Mouse (Mus musculus) embryo, embryonic 10 days (tissue): ENCODE data around the gene Abcg5.

ENCODE experiments used
- DNase-seq: peaks from one replicate; pipeline ENCODE4 v3.0.0-alpha.2; 2015; ENCODE audit warnings: low spot score

Abcg5 gene

DNA sequence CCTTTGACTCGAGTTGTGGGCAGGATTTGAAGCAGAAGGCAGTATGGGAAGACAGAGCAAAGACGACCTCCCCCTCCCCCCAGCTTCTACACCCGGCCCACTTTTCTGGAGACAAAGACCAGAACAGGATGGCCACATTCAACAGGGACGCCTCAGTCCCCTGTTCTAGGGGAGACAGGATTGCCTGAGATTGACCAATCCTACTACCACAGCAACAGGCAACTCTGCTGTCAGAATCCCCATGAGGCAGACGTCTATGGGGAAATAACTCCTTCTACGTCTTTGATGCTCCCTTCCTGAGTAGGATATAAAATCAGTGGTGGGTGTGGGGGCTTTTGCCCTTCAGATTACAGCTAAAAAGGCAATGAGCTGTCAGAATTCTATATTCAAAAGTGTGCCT is 1.5 kb upstream of the Abcg5 start:
- DNase-seq, result no peak

DNA sequence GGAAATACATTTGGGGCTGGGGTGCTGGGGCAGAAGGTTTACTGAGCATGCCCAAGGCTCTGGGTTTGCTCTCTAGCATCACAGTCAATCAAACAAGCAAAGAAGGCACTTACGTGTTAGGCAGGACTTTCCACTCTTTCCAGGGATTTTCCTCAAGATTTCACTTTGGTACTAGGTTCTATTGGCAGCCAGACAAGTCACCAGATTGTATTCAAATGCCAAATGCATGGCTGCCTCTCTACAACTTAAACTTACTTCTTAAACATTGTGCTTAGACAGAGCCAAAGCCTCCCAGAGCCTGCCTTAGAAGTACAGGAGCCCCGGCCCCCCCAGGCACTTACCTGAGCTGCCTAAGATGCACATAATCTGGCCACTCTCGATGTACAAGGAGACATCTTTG is 1.1 kb downstream of the Abcg5 start:
- no peak for DNase-seq

DNA sequence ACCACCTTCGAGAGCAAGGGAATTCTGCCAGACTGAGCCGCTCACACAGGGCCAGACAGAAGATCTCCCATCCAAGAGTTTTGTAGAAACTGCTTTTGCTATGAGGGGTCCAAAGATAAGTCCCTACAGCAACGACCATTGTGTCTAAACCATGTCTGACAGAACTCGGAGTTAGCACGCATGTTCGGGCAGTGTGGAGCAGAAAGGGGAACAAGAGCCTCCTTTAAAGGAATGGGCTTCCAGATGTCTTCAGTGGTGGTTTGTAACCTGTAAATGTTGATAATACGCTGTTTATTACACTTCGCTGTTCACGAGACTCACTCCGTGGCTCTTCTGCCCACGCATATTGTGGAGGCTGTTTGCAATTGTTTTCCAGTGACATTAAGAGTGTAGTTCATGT is 5.2 kb downstream of the Abcg5 start:
- DNase-seq, result no peak

DNA sequence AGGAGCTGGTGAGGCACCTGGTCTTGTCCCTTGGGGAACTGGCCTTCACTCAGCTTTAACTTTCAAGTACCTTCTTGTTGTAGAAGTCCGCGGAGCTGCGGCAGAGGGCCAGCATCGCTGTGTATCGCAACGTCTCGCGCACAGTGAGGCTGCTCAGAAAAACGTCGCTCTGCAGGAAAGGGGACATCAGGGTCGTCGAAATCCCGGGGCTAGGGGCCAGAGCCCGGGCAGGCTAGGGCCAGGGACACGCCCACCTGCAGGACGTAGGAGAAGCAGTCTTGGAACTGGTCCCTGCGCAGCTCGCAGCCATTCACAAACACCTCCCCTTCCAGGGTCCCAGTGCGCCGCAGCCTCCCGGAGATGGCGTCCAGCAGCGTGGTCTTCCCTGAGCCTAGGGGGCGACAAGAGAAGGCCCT is 6.9 kb downstream of the Abcg5 start, which contains the start of gene Abcg8:
Abcg8 (plus strand) TSS at position 352 of the 416 bp plus-strand sequence.
- DNase-seq, result peak; percentile 72

- no peak for DNase-seq
Observed at GRCm38 (mm10) chr17:84675204-84675603, 7.6 kb downstream of the Abcg5 start.

- no peak for DNase-seq
Observed at GRCm38 (mm10) chr17:84674048-84674447, 8.8 kb downstream of the Abcg5 start.

DNA sequence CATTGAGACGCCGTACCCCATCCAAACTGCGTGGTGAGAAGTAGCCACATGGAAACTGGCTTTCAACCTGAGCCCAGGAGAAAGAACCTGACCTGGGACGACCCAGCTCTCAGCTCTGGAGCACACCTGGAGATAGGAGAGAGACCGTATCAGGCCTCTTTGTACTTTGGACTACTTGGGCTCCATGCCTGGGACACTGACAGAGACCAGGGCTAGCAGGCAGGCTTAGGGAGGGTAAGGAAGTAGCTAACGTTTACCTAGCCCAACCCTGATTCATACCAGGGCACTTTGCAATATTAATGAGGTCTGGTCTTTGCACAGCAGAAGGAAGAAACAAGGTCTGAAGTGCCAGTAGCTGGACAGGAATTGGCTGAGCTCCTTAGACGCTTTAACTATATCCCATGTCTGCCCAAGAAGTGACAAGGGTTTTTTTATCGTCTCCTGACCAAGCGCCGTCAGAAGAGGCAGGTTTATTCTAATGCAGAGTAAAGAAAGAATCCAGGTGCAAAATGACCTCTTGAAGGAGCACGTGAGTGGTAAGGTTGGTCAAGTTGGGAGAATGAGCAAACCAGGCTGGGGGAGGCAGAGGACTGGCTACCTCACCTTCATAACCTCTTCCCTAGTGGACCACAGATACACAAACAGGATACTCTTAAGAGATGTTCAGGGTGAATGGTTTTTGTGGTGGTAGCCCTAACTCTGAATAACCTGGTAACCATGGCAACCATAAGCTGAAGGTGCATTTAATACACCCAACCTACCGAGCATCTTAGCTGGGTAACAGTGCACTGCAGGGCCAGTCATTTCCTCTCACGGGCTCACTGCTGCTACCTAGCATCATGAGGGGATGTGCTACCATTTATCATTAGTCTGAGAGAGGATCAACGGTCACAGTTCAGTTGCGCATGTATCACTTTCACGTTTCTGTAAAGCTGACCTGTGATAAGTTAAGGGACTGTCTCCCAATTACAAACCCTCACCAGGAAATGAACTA is 10.1 kb downstream of the Abcg5 start:
- DNase-seq, result no peak

- DNase-seq, result no peak
Observed at GRCm38 (mm10) chr17:84667848-84668247, 15.0 kb downstream of the Abcg5 start.

DNA sequence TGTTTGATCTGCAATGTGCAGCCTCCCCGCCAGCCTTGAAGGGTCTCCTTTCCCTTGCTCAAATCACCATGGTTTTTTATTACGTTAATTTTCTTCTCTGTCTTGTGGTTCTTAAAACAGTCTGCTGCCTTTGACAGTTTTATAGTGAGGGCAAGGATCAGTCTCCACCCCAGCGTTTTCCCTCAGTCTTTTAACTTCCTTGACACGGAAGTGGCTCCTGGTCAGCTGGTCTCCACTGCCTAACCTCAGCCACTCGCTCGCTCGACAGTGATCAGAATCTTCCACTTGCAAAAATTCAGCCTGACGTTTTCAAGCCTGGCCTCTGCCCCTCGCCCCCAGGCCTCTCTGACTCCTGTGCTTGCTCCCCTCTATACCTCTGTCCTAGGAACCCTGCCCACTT is 17.1 kb downstream of the Abcg5 start:
- DNase-seq, result peak; percentile 42

GRCm38 (mm10) chr17:84665053-84665452 is 17.8 kb downstream of the Abcg5 start:
- no peak for DNase-seq

GRCm38 (mm10) chr17:84658951-84659350 is 23.9 kb downstream of the Abcg5 start:
- no peak for DNase-seq

GRCm38 (mm10) chr17:84658195-84658594 is 24.6 kb downstream of the Abcg5 start:
- peak; percentile 82 for DNase-seq

GRCm38 (mm10) chr17:84657782-84658181 is 25.0 kb downstream of the Abcg5 start:
- DNase-seq, result peak; percentile 51

DNA sequence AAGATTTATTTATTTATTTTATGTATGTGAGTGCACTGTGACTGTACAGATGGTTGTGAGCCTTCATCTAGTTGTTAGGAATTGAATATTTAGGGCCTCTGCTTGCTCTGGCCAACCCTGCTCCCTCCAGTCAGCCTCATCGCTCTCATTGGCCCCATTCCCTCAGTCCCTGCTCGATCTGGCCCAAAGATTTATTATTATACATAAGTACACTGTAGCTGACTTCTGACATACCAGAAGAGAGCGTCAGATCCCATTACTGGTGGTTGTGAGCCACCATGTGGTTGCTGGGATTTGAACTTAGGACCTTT is 25.4 kb downstream of the Abcg5 start:
- DNase-seq, result no peak

- no peak for DNase-seq
Observed at GRCm38 (mm10) chr17:84656653-84657421, 26.0 kb downstream of the Abcg5 start.

DNA sequence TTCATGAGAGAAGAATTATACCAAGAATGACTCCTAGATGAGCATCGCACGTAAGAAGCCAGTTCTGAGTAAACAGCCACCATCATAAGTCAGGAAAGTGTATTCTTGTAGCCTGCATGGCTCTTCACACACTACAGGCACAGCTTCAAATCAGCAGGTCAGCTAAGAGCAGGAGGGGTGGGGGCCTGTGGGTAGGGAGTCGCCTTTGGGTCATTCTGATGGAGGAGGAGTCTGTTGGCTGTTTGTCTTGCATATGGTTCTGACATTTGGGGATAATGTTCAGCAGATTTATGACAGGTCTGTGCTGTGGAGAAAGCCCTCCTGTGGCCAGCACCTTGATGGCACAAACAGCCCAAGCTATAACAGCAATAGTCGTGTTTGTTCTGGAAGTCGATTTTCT is 26.6 kb downstream of the Abcg5 start:
- DNase-seq, result no peak

DNA sequence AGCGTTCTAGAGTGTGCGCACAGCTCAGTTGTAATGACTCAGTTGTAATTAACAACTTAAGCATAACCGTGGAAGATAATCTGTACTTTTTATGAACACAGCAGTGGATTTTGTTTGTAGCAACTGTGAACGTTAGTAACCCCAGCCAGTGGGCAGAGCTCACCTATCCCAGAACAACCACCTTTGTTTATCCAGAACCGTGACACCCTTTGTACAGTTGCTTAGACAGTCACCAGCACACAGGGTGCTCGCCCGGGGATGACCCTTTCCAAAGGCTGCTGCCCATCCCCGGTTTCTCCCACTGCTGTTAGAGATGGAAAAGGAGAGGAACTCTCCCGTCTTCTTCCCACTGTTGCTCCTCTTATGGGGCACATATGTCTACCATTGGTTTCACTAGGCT is 29.3 kb downstream of the Abcg5 start:
- DNase-seq, result no peak

- no peak for DNase-seq
Observed at GRCm38 (mm10) chr17:84650302-84651017, 32.4 kb downstream of the Abcg5 start.

GRCm38 (mm10) chr17:84647630-84648029 is 35.2 kb downstream of the Abcg5 start:
- no peak for DNase-seq

DNA sequence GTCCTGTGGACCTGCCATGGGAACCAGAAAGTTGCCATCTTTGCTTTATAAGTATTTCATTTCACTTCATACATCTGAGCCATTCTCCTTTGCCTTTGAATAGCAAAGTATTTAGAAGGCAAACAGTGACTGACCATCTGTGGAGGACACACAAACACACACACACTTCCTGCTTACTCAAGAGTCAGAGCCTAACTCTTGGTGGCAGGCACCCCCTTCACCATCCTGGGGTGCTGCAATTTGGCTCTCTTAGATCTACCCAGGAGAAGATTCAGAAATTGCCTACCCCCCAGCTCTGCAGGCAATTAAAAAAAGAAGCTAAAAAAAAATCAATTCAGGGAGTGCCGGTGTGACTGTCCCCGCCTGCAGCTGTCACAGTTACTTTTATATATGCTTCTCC is 36.3 kb downstream of the Abcg5 start:
- DNase-seq, result no peak

- no peak for DNase-seq
Observed at GRCm38 (mm10) chr17:84645894-84646293, 36.9 kb downstream of the Abcg5 start.

- DNase-seq, result peak; percentile 31
Observed at GRCm38 (mm10) chr17:84645119-84645518, 37.7 kb downstream of the Abcg5 start.
